ENCODE assay signal across 15 mouse cellular contexts in genomic region chr6:65758214-65758613, GRCm38 (mm10).
"Had no signal": no experiment of that assay in that cellular context is flagged by ENCODE, and none has a peak within 500 bp of the region (broad histone marks: within the 10 kb centered on the region; RNA-seq: fewer than 3 reads in every experiment).

No protein-coding gene starts in this region.

- H3K27ac ChIP-seq: neural tube, embryonic 15.5 days; stomach, embryonic 15.5 days; stomach, postnatal 0 days had no signal

- H3K27me3 ChIP-seq: neural tube, embryonic 15.5 days; stomach, embryonic 15.5 days had no signal

- H3K4me1 ChIP-seq: neural tube, embryonic 15.5 days; stomach, embryonic 15.5 days had no signal

- H3K4me3 ChIP-seq: neural tube, embryonic 15.5 days; stomach, embryonic 15.5 days had no signal

- H3K9me3 ChIP-seq: neural tube, embryonic 15.5 days; stomach, embryonic 15.5 days had no signal

- H3K36me3 ChIP-seq: neural tube, embryonic 15.5 days; stomach, embryonic 15.5 days had no signal

- H3K9ac ChIP-seq: neural tube, embryonic 15.5 days; stomach, embryonic 15.5 days had no signal

- H3K4me2 ChIP-seq: neural tube, embryonic 15.5 days; stomach, embryonic 15.5 days had no signal

- DNase-seq: retina, postnatal 1 day; right cerebral cortex, adult 18-20 months; right cerebral cortex, postnatal 14 days; right cerebral cortex, postnatal 25 days; right cerebral cortex, postnatal 4 days; spleen, adult 18-20 months; thymus, adult 18-20 months; thymus, adult 2 months; thymus, postnatal 14 days; thymus, postnatal 25 days; thymus, postnatal 36 days; thymus, postnatal 4 days had no signal
